Mouse (Mus musculus): ENCODE data around the gene Nop10. TPM values are rescaled to one million over a fixed set of nuclear protein-coding genes. Genes with fewer than 3 reads are reported as not detected.

Gene Nop10
- polyA plus RNA-seq, 2 experiments = 93.1 to 166 TPM

DNA sequence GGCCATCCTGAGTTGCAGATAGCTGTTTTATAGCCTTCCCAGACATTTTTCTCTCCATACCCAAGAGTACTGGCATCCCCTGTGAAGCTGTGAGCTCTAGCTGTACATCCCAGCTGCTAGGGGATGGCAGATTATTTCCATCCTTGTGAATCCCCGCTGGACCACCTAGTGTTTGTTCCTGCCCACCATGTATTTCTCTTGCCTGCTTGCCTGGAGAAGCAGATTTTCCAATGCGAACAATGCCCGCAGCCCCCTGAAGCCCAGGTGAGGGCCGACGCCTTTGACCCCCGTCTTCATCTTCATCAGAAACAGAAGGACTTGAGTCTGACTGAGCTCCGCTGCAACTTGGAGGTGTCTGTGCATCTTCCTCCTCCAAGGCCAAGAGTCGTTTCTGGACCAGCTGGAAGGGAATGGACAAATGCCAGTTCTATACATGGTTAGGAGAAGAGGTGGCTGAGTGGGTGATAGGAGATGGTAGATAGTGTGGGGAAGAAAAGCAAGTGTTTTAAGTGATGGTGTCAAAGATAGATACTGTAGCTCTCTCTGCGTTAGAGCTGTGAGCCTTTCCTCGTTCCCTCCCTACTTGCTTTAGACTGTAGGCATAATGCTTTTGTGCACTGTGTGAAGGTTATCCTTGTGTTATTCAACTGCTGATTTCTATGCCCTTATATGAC, 11.8 kb upstream of the Nop10 start:
- Histone ChIP-seq H3K36me3 (replicated peaks; ENCODE audit: control insufficient read depth, insufficient read depth, low read depth) (no peaks in the 10 kb centered on the region), H3K27me3 (ENCODE audit: control insufficient read depth, insufficient read depth, low read length) (no peaks in the 10 kb centered on the region), H3K27ac (no peak overlapping the region), H3K4me3 (ENCODE audit: insufficient read depth in 1 of 2, low read depth in 2 of 2, low read length in 2 of 2) (no peak overlapping the region), H3K4me1 (replicated peaks; ENCODE audit: control insufficient read depth in 2 of 2, insufficient read depth in 2 of 2, low read length in 1 of 2) (no peaks in the 10 kb centered on the region), H3K4me2 (ENCODE audit: low read depth) (no peak overlapping the region), H3K9me3 (ENCODE audit: control insufficient read depth, low read length) (no peaks in the 10 kb centered on the region), H3K9ac (replicated peaks) (no peak overlapping the region)
- 68% methylated on average over 10 of the region's 10 CpGs for WGBS (ENCODE audit: insufficient replicate concordance)
- ATAC-seq (ENCODE audit: insufficient read depth) (no peak), DNase-seq (ENCODE audit: low read depth in 3 of 3, low spot score in 3 of 3) (no peak)
- no peak for TF ChIP-seq CTCF (IDR thresholded peaks at IDR 0.05; ENCODE audit: low read depth)
- TF ChIP-seq EP300 (IDR thresholded peaks at IDR 0.05; ENCODE audit: low read depth) = no peak

DNA sequence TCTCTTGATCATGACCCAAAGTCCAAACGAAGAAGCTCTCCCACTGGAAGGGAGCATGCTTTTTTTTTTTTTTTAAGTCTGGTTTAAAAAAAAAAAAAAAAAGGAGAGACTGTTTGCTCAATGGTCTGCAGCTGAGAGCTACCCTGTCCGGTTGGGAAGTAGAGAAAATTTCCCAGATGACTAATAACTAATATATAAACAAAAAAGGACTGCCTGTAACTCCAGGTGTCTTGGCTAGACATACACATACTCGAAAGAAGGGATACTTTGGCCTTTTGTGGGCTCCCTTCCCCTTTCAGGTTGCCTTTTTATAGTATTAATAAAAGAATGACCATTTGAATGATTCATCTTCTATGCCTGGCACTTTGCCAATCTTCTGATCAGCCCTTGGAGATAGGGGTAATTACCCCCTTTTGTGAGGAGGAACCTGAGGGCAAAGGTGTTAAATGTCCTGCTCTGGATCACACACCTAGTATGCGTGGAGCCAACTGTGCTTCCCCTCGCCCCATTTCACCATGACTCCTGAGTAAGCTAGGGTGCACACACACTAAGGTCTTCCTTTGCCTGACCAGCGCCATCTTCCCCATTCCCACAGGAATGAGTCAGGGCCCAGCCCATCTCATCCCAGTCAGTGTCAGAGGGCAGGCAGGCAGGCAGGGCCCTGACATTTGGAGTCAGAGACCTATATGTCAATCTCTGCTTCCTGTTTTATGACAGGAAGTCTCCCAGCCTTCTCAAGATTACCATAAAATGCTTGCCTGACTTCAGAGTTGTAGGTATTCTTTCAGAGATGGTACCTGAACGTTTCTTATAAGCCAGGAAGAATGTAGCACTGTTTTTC, 6.8 kb upstream of the Nop10 start:
- 44% methylated on average over 7 of the region's 7 CpGs for WGBS (ENCODE audit: insufficient replicate concordance)
- Histone ChIP-seq H3K27ac (no peak overlapping the region), H3K4me3 (ENCODE audit: insufficient read depth in 1 of 2, low read depth in 2 of 2, low read length in 2 of 2) (no peak overlapping the region), H3K36me3 (replicated peaks; ENCODE audit: control insufficient read depth, insufficient read depth, low read depth) (no peaks in the 10 kb centered on the region), H3K4me1 (replicated peaks; ENCODE audit: control insufficient read depth in 2 of 2, insufficient read depth in 2 of 2, low read length in 1 of 2) (no peaks in the 10 kb centered on the region), H3K9ac (replicated peaks) (no peak overlapping the region), H3K4me2 (ENCODE audit: low read depth) (no peak overlapping the region), H3K9me3 (ENCODE audit: control insufficient read depth, low read length) (no peaks in the 10 kb centered on the region), H3K27me3 (ENCODE audit: control insufficient read depth, insufficient read depth, low read length) (no peaks in the 10 kb centered on the region)
- TF ChIP-seq CTCF (IDR thresholded peaks at IDR 0.05; ENCODE audit: low read depth) (no peak), EP300 (IDR thresholded peaks at IDR 0.05; ENCODE audit: low read depth) (no peak)
- ATAC-seq (ENCODE audit: insufficient read depth) (no peak), DNase-seq (ENCODE audit: low read depth in 3 of 3, low spot score in 3 of 3) (no peak)

GRCm38 (mm10) chr2:112259241-112259962, 2.3 kb upstream of the Nop10 start, which contains the start of gene Nutm1:
Nutm1 (minus strand) TSS chr2:112259291.
- Histone ChIP-seq H3K27ac (no peak within 1 kb of the TSS), H3K9me3 (ENCODE audit: control insufficient read depth, low read length) (no peaks in the 10 kb centered on the region), H3K36me3 (replicated peaks; ENCODE audit: control insufficient read depth, insufficient read depth, low read depth) (no peaks in the 10 kb centered on the region), H3K4me3 (ENCODE audit: insufficient read depth in 1 of 2, low read depth in 2 of 2, low read length in 2 of 2) (no peak within 1 kb of the TSS), H3K27me3 (ENCODE audit: control insufficient read depth, insufficient read depth, low read length) (no peaks in the 10 kb centered on the region), H3K4me1 (replicated peaks; ENCODE audit: control insufficient read depth in 2 of 2, insufficient read depth in 2 of 2, low read length in 1 of 2) (peaks cover 5 to 7% of the 10 kb centered on the region in 2 experiments; a peak in 3 of 4 replicates), H3K4me2 (ENCODE audit: low read depth) (no peak within 1 kb of the TSS), H3K9ac (replicated peaks) (no peak within 1 kb of the TSS)
- 54% methylated on average over 10 of the region's 10 CpGs for WGBS (ENCODE audit: insufficient replicate concordance)
- ATAC-seq (ENCODE audit: insufficient read depth) (no peak), DNase-seq (ENCODE audit: low read depth in 3 of 3, low spot score in 3 of 3) (no peak)
- peak; percentile 17; the same call in 1 of the 2 replicates for TF ChIP-seq CTCF (IDR thresholded peaks at IDR 0.05; ENCODE audit: low read depth)
- TF ChIP-seq EP300 (IDR thresholded peaks at IDR 0.05; ENCODE audit: low read depth) = no peak

DNA sequence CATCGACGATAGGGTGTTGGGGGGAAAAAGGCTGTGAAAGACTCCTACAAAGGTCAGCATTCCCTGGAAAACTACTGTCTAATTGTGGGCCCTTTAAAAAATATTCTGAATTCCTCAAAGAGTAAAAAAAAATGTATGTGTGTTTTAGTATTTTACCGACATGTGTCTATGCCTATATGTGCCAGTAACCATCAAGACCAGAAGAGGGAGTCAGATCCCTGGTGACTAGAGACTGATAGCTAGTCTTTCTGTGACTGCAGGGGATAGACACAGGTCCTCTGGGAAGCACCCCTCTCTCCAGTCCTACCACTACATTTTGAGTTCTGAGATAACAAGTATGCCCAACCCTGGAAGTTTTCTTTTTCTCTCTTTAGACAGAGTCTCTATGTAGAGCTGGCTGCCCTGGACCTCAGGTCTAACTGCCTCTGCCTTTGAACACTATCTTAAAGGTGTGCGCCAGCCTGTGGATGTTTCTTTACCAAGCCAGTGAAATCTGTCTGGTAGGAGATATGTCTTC, 1.1 kb downstream of the Nop10 start:
- H3K4me1 ChIP-seq (replicated peaks; ENCODE audit: control insufficient read depth in 2 of 2, insufficient read depth in 2 of 2, low read length in 1 of 2) = peaks cover 10 to 20% of the 10 kb centered on the region in 2 experiments; a peak in 3 of 4 replicates
- peak overlapping the region; percentile 73 for H3K27ac ChIP-seq
- no peaks in the 10 kb centered on the region for H3K9me3 ChIP-seq (ENCODE audit: control insufficient read depth, low read length)
- H3K27me3 ChIP-seq (ENCODE audit: control insufficient read depth, insufficient read depth, low read length) = no peaks in the 10 kb centered on the region
- 18% methylated on average over 4 of the region's 4 CpGs for WGBS (ENCODE audit: insufficient replicate concordance)
- H3K4me3 ChIP-seq (ENCODE audit: insufficient read depth in 1 of 2, low read depth in 2 of 2, low read length in 2 of 2) = peak overlapping the region; percentile 76 to 99
- H3K4me2 ChIP-seq (ENCODE audit: low read depth) = peak overlapping the region; percentile 83
- no peaks in the 10 kb centered on the region for H3K36me3 ChIP-seq (replicated peaks; ENCODE audit: control insufficient read depth, insufficient read depth, low read depth)
- ATAC-seq (ENCODE audit: insufficient read depth) (no peak), DNase-seq (ENCODE audit: low read depth in 3 of 3, low spot score in 3 of 3) (peak in 1 of 3 experiments; percentile 36)
- peak overlapping the region; percentile 79 for H3K9ac ChIP-seq (replicated peaks)
- TF ChIP-seq EP300 (IDR thresholded peaks at IDR 0.05; ENCODE audit: low read depth) (no peak), CTCF (IDR thresholded peaks at IDR 0.05; ENCODE audit: low read depth) (peak; percentile 59)
